Mouse (Mus musculus): Measurements from ENCODE around the gene Gm28053.

Gene Gm28053

DNA sequence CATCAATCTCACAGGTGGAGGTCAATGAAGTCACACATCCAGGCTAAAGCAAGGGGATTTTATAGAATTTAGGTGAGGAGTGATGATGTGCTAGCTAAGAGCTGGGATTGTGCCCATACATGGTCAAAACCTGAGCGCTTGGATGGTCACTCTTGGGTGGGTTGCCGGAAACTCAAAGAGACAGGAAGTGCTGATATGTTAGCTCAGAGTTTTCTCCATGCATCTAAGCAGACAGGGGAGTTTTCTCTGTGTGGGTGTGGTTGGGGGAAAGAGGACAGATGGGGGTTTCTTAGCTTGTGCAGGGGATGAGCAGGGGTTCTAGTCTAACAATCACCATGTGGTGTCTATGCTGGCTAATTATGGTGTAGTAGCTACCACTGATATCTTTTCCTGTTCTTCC, 29.1 kb upstream of the Gm28053 start:
- no peak for DNase-seq (ENCODE audit: extremely low spot score, low read depth, low spot score)

DNA sequence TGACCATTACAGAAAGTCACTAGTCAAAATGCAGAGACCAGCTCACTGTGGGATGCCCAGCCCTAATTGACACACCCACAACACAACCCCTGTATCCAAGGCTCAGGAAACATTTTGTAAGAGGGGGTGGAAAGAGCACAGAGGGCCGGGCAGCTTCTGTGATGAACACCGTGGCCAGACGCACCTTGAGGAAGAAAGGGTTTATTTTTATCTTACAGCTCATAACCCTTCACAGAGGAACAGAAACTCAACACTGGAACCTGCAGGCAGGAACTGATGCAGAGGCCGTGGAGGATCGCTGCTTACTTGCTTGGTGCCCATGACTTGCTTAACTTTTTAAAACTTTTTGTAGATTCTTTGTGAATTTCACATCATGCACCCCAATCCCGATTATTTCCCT, 25.4 kb upstream of the Gm28053 start:
- no peak for DNase-seq (ENCODE audit: extremely low spot score, low read depth, low spot score)

DNA sequence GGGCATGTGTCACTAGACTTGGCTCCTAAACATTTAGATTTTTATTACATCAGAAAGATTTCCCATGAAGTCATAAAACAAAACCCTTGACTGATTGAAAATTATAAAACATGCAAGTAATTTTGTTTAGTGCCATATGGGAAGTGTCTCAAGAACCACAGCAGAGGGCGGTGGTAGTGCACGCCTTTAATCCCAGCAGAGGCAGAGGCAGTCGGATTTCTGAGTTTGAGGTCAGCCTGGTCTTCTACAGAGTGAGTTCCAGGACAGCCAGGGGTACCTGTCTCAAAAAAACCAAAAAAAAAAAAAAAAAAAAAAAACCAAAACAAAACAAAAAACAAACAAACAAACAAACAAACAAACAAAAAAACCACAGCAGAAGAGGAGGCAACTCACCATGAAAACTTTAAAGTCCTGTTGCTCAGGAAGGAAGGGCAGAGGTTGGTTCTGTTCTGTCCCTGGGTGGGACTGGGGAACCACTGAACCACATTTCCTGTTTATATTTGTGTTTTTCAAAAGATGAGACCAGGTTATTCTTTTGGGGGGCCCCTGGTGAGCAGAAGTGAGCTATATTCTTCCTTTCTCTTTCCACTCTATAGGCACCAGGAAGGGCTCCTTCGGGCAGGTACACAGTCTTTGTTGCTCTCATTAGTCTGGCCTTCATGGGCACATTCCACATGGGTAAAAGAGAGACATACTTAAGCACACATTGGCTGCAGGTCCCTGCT, 21.4 kb upstream of the Gm28053 start:
- DNase-seq (ENCODE audit: extremely low spot score, low read depth, low spot score), result no peak

DNA sequence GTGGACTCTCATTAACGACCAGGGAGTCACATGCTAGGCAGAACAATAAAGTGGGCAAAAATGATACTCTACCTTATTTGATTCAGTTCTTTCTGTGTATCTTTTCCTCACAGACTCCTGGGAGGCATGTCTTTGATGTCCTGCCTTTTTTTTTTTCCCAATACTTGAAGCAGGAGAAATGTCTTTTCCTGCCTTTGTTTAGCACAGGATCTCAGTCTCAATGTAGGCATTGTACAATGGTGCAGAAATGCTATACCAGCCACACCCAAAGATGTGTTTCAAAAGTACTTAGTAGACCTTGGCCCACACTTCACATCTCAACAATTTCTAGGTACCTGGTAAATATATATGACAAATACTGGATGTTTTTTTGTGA, 20.9 kb upstream of the Gm28053 start:
- DNase-seq (ENCODE audit: extremely low spot score, low read depth, low spot score), result no peak

DNA sequence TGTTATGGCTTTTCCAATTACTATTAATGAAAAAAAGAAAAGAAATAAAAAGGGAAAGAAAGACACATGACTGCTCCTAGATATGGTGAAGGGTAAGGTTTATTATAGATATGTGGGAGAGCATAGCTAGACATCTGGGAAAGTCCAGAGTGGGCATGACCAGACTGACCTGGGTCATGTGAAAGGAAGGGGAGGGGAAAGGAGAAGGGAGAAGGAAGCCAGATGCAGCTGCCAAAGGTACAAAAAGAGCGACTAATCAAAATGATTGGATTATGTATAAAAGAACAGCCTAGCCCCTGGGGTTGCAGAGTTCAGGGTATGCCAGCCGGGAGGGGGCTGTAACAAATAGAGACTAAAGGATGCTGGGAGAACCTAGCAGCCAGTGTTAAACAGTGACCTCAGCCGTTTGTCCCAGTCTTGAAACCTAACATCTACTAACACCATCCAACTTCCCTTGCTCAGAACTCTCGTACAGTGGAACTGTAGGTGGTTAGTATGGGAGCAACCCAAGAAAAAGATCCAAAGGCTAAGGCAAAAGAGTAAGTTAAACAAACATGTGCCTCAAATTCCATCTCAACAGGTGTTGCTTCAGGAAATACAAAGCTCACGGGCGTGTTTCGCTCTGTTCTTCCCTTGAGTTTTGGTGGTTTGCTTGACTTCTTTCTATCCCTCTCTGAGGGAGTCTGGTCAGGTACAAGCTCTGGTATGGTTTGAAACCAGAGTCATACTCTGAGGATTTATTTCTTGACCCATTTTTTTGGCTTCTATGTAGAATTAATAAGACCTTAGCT, 20.1 kb upstream of the Gm28053 start:
- DNase-seq (ENCODE audit: extremely low spot score, low read depth, low spot score), result no peak

DNA sequence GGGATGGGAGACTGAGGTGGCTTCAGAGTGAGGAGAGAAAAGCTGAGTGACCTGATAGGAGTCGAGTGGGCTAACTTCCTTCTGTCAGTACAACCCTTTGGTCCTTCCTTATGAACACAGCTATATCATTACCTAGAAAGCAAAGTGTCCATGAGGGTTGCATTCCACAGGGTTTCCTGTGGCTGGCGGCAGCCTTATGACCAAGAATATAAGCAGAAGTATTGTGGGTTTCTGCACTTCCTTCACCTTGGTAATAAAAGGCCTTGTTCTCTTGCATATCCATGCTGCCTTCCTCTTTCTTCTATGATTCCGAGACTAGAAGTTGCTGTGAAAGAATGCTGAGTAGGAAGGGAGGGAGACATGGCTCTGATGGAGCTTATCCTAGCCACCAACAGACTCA, 19.5 kb upstream of the Gm28053 start:
- no peak for DNase-seq (ENCODE audit: extremely low spot score, low read depth, low spot score)

DNA sequence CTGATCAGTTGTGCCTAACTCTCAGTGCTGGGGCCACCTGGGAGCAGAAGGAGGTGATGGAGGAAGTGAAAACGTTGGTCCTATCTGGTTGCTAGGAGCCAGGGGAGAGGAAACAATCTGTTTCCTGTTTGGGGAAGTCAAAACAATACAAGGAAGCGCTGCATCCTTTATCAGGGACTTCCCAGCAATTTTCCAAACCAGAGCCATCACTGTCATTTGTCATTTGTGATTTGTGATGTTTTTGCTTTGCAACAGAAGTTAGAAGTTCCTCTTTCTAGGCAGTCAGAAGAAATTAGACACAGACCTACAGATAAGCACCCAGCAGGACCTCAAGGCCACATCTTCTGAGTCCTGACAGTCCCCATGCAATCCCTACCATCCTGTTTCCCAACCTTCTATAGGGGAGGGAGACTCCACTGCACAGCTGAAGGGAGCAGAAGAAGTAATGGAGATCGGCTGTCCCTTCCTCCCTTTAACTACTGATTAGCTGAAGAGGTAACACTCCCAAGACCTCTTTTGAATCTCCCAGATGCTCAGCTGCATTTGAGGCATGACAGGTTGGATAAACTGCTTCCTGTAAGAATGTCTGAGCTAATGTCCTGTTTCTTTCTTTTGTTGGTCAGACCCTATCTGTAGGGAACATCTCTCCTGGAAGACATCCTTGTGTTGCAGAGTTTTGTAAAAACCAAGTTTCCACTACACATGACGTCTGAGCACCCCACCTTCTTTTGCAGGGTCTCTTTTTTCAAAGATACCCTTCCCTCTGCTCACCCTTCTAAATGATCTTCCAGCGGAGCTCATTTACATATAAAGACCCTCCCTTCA, 17.9 kb upstream of the Gm28053 start:
- DNase-seq (ENCODE audit: extremely low spot score, low read depth, low spot score), result no peak

DNA sequence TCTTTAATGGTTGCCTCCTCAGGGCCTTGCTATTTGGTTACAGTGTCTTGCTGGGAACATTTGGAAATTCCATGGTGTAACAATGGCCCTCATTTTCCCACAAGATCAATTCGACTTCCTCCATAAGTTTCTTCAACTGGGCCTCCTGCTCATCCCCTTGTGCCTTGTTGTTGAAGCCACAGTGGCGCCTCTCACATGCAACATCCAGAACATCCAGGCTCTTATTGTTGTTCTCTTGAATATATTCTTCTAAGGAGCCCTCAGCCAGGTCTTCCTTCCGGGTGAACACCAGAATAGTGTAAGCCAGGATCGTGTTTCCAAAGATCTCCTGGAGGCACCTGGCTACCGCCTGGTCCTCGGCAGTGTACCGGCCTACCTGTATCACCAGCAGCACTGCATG, 16.3 kb upstream of the Gm28053 start:
- DNase-seq (ENCODE audit: extremely low spot score, low read depth, low spot score), result no peak

DNA sequence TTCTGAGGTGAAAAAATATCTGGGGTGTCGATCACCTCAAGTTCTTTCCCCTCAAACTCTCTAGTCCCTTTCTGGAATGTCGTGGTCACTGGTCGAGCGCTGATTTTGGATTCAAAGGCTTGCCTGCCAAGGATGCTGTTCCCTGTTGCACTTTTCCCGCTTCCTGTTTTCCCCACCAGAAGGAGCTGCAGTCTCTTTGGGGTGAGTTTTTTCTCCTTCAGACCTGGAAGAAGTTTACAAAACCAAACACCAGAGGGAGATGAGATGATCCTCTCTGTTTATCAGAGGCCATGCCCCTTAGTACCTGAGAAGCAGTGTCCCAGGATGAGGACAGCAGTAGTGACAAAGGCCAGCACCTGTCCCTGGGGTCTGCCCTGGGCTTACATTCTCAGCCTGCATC, 15.8 kb upstream of the Gm28053 start:
- no peak for DNase-seq (ENCODE audit: extremely low spot score, low read depth, low spot score)

DNA sequence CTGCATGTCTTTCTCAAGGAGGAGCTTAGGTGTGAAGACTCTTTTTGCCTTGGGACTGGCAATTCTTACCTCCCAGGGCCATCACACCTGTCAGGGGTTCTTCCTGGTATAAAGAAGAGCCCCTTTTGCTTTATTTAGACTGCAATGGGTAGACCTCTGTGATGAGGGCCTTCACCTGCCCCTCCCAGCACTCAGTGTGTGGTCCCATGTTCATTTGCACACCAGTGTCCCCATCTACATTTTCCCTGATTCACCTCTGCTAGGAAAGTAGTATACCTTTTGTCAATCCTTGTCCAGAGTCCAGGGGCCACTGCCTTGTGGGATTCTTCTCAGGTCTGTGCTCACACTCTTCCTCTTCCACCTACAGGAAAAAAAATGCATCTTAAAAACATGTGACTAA, 14.3 kb upstream of the Gm28053 start:
- DNase-seq (ENCODE audit: extremely low spot score, low read depth, low spot score), result no peak

DNA sequence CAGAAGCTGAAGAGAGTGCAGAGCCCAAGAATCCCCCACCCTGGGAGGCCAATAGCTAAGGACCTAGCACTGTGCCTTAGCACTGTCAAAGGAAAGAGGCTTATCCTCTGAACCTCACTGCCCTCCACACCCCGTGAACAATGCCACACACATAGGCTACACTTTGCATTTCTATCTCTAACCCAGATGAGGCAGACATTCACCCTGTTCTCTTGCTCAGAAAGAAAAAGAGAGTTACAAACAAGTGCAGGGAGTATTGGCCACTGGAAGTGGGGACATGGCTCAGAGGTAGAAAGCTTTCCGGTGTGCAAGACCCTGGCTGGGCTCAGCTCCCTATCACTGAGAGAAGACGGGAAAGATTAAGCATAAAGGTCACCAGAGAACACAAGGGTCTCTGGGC, 12.3 kb upstream of the Gm28053 start:
- DNase-seq (ENCODE audit: extremely low spot score, low read depth, low spot score), result no peak

DNA sequence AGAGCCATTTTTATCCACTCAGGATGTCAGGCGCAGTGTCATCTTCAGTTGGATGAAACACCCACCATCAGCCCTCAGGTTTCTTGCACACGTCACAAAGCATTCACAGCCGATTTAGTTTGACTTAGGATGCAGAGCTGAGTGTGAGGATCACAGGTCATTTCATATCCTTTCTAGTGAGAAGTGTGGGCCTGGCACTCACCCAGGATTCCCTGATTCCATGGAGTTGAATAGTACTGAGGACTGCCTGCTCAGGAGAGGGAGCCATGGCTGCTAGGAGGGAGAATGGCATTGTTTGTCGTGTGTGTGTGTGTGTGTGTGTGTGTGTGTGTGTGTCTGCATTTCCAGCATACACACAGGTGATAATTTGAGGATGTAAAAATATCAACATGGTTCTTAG, 1.9 kb downstream of the Gm28053 start:
- no peak for DNase-seq (ENCODE audit: extremely low spot score, low read depth, low spot score)

DNA sequence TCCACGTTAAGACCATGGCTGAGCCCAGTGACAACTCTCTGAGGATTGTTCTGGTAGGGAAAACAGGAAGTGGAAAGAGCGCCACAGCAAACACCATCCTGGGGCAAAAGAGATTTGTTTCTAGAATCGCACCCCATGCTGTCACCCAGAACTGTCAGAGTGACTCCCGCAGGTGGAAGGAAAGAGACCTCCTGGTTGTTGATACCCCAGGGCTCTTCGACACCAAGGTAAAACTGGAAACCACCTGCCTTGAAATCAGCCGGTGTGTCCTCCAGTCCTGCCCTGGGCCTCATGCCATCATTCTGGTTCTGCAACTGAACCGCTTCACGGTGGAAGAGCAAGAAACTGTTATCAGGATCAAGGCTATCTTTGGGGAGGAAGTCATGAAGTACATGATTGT, 5.1 kb downstream of the Gm28053 start:
- DNase-seq (ENCODE audit: extremely low spot score, low read depth, low spot score), result no peak

DNA sequence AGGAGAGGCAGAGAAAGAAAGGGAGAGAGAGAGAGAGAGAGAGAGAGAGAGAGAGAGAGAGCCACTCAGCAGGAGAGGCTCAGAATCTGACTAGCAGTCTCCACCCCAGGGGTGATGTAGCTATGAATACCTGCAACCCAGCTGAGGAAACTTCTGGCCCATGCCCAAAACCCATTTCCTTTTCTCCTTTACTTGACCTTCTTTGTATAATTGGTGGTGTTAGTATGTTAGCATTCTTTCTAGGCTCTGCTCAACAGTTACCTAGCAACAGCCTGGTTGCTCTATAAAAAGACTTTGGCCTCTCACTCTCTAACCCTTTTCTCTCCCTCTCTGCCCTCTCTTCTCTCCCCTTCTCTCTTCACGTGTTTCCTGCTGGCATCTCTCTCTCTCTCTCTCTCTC, 7.1 kb downstream of the Gm28053 start:
- no peak for DNase-seq (ENCODE audit: extremely low spot score, low read depth, low spot score)

DNA sequence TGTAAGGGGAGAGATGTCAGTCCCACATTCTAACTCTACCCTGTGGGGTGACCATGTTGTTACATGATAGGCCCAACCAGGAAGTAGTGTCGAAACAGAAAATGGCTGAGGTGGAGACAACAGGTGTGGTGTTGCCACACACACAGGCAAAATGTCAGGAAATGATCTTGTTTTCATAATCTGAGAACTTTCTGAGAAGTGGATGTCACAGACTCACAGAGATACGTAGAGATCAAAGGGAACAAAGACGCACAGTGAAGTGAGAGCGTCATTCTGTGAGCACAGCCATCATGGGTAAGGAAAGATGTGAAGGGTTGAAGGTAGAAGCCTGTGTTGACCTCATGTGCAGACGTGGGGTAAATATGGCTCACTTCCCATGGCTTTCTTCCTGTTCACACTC, 9.4 kb downstream of the Gm28053 start:
- no peak for DNase-seq (ENCODE audit: extremely low spot score, low read depth, low spot score)

DNA sequence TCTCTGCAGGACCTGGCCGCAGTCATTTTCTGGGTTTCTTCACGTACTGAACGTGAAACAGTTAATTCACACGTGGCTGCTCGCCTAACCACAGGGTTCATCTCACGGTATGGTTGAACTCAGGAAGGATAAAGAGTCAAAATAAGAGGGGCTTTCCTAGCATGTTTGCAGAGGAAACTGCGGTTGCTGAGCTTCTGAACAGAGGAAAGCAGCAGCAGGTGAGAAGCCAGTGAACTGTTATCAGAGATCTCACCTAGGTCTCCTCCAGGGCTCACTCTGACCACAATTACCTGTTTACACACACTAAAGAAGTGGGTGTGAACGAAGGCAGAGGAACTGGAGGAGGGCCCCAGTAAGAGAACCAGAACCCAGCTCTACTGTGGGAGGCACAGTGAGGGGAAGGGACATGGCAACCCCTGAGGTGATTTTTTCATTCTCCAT, 14.5 kb downstream of the Gm28053 start:
- DNase-seq (ENCODE audit: extremely low spot score, low read depth, low spot score), result no peak

DNA sequence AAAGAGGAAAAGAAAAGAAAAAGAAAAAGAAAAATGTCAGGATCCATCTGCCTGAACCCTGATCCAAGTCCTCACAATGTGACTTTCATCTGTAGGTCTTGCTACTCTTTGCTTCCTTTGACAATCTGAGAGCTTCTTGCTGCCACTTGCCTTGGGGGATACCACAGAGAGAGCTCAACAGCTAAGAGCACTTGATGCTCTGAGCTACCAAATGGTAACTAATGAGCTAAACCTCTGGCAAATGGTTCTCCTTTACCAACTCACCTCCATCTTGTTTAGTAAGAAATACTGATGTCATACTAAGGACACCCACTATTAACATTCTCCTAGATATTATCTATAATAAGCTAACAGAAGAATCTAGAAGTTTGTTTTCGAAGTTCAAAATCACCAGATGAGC, 15.3 kb downstream of the Gm28053 start:
- no peak for DNase-seq (ENCODE audit: extremely low spot score, low read depth, low spot score)

DNA sequence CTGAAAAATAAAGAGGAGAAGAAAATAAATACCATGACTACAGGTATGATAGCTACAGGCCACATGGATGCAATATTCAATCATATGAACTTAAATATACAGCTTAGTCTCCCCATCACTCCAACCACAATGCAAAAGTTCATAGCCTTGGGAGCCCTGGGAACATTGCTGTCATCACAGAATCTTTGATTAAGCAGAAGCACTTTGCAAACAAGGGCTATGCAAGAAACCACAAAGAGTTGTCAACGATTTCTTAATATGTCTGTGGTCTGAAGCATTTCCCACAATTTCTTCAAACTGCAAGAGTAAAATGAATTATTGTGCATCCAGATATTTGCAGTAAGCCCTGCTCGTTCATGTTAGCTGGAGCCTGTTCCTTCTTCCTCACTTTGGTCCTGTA, 18.6 kb downstream of the Gm28053 start:
- no peak for DNase-seq (ENCODE audit: extremely low spot score, low read depth, low spot score)

DNA sequence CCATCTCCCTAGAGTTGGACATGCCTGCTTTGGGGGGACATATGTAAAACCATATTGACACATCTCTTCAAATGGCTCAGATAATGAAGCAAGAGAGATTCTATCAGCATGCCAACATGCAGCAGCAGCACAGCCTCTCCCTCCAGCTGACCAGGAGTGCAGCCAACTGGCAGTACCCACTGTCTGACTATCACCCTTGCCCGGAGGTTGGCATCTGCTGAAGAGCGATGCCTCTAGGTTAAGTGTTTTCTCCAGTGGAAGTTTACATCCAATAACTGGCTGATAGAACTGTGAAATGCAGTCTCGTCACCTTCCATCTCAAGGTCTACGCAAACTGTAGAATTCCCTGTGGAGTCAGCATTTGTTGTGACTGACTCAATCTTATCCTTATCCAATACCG, 19.3 kb downstream of the Gm28053 start:
- no peak for DNase-seq (ENCODE audit: extremely low spot score, low read depth, low spot score)

DNA sequence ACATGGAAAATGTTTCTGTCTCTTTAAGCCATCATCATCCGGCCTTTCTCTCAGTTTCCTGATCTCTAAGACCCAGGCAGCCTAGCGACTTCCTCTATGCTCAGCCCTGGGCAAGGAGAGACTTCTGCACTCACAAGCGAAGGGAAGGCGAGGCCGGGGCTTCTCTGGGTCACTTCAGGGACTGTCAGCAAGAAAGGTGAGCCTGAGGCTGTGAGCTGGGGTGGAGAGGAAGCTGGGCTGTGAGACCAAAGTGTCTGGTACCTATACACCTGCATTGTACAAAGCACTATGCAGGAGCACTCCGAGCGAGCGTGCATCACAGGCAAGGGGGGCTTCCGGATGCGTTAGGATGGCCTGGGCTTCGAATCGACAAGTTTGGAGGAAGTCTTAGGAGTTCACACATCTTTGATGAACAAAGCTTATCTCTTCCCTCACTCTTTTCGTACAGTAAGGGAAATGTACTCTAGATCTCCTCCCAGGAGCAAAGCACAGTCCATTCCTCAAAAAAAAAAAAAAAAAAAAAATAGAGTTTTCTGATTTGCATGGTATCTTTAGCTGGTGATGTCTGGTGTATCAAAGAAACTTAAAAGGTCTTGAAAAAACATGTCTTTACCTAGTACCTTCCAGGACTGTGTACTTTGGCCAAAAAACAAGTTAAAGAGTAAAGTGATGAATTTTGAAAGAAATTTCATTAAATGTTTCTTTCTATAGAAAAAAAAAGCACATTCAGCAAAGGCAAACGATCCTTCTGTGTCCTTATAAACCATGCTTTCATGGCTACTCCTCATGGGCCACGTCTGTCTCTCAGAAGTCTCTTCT, 20.8 kb downstream of the Gm28053 start, which contains the start of gene Gimap1:
Gene Gimap1 (plus strand): TSS at position 94 of the 819 bp plus-strand sequence.
- DNase-seq (ENCODE audit: extremely low spot score, low read depth, low spot score), result no peak

DNA sequence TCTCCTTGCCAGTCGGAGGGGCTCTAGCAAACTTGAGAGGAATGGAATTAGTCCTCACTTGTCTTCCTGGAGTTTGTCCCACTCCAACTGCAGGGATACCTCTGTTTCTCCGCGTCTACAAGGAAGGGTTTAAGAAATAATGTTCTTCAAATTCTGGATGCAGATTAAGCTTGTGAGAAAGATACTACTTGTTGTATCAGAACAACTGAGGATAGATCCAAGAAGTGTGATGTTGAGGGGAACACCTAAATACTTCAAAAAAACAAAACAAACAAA, 21.3 kb downstream of the Gm28053 start:
- no peak for DNase-seq (ENCODE audit: extremely low spot score, low read depth, low spot score)

Data from hindlimb bud, embryonic 11.5 days (tissue).